Mouse (Mus musculus) liver, embryonic 11.5 days (tissue): ENCODE measurements around the gene Enc1. TPM values are rescaled to one million over a fixed set of nuclear protein-coding genes. Genes with fewer than 3 reads are reported as not detected.

Source experiments
- ATAC-seq: fragments of 200-750 bp; cut with Nextera tagmentation; replicated peaks from 2 replicates; pipeline ENCODE4 v1.8.0; 2017; ENCODE audit warnings: moderate number of reproducible peaks, mild to moderate bottlenecking, moderate TSS enrichment, moderate library complexity; ENCODE audit not compliant: low FRiP score
- DNase-seq: peaks from one replicate; pipeline ENCODE4 v3.0.0-alpha.2; 2017; ENCODE audit warnings: low spot score
- H3K27ac ChIP-seq: fragments of 300-500 bp; sonication (generic); 2 replicates; pipeline ENCODE4 v1.5.1; 2014; ENCODE audit warnings: mild to moderate bottlenecking, low read depth, low read length, control low read depth
- H3K27me3 ChIP-seq: fragments of 300-500 bp; sonication (generic); replicated peaks from 2 replicates; pipeline ENCODE4 v1.6.1; 2014; ENCODE audit warnings: low read length, mixed read lengths; ENCODE audit not compliant: control insufficient read depth, insufficient read depth
- H3K36me3 ChIP-seq: fragments of 300-500 bp; sonication (generic); 2 replicates; pipeline ENCODE4 v1.6.1; 2014; ENCODE audit warnings: mild to moderate bottlenecking, low read length, moderate library complexity, mixed read lengths; ENCODE audit not compliant: control insufficient read depth, insufficient read depth
- H3K4me1 ChIP-seq: fragments of 300-500 bp; sonication (generic); replicated peaks from 2 replicates; pipeline ENCODE4 v1.6.1; 2014; ENCODE audit warnings: low read length, mixed read lengths; ENCODE audit not compliant: control insufficient read depth, insufficient read depth
- H3K4me2 ChIP-seq: fragments of 300-500 bp; sonication (generic); 2 replicates; pipeline ENCODE4 v1.6.1; 2014; ENCODE audit warnings: mild to moderate bottlenecking, control low read depth, moderate library complexity
- H3K4me3 ChIP-seq: fragments of 300-500 bp; sonication (generic); 2 replicates; pipeline ENCODE4 v1.5.1; 2014; ENCODE audit warnings: low read depth, low read length, control low read depth
- H3K9ac ChIP-seq: fragments of 300-500 bp; sonication (generic); 2 replicates; pipeline ENCODE4 v1.6.1; 2014; ENCODE audit warnings: low read depth, low read length, control low read depth
- H3K9me3 ChIP-seq: fragments of 300-500 bp; sonication (generic); 2 replicates; pipeline ENCODE4 v1.6.1; 2016; ENCODE audit warnings: low read length, inconsistent platforms, mixed read lengths; ENCODE audit not compliant: control insufficient read depth
- WGBS: fragments of 180-500 bp; shearing (Covaris S2); extraction: QIAGEN DNeasy Blood & Tissue Kit; methylation state at CpG from one replicate; pipeline ENCODE4 v1.1.7; 2014; 5-methylcytosine and 5-hydroxymethylcytosine counted together
- polyA plus RNA-seq: library from polyadenylated mRNA; unstranded; fragments of >200 nt; fragmentation: Nextera tagmentation; extraction: Ambion mirVana; gene quantifications from 2 replicates; pipeline ENCODE4 v1.2.1, GENCODE M21; 2014

Gene Enc1
- polyA plus RNA-seq, 1 experiment from 2014 or later = 2.2 TPM

GRCm38 (mm10) chr13:97201896-97202295 is 39.0 kb upstream of the Enc1 start:
- H3K9ac ChIP-seq = no peak overlapping the region
- H3K4me1 ChIP-seq = peaks cover 7% of the 10 kb centered on the region; the same call in 1 of the 2 replicates
- no peaks in the 10 kb centered on the region for H3K9me3 ChIP-seq
- H3K4me2 ChIP-seq = no peak overlapping the region
- 80% methylated on average over 4 of the region's 4 CpGs for WGBS
- no peak for ATAC-seq
- H3K27ac ChIP-seq = no peak overlapping the region
- no peak overlapping the region for H3K4me3 ChIP-seq
- DNase-seq = no peak
- H3K27me3 ChIP-seq = no peaks in the 10 kb centered on the region
- H3K36me3 ChIP-seq = no peaks in the 10 kb centered on the region

- Histone ChIP-seq H3K4me2 (peak overlapping the region; percentile 74), H3K27ac (peak overlapping the region; percentile 55; the same call in 1 of the 2 replicates), H3K9ac (peak overlapping the region; percentile 57), H3K4me1 (peaks cover 4% of the 10 kb centered on the region; the same call in 1 of the 2 replicates), H3K9me3 (no peaks in the 10 kb centered on the region), H3K36me3 (no peaks in the 10 kb centered on the region), H3K4me3 (peak overlapping the region; percentile 45), H3K27me3 (no peaks in the 10 kb centered on the region)
- peak; percentile 90 for ATAC-seq
- WGBS = 11% methylated on average over 18 of the region's 18 CpGs
- DNase-seq = peak; percentile 67
Measured at GRCm38 (mm10) chr13:97205052-97205701, 35.7 kb upstream of the Enc1 start.

GRCm38 (mm10) chr13:97206046-97206445 is 34.9 kb upstream of the Enc1 start:
- DNase-seq (no peak), ATAC-seq (no peak)
- H3K27ac ChIP-seq = no peak overlapping the region
- no peak overlapping the region for H3K4me3 ChIP-seq
- H3K4me2 ChIP-seq = peak overlapping the region; percentile 74; the same call in 1 of the 2 replicates
- H3K9ac ChIP-seq = no peak overlapping the region
- H3K27me3 ChIP-seq = no peaks in the 10 kb centered on the region
- WGBS = 90% methylated on average over 2 of the region's 2 CpGs
- no peaks in the 10 kb centered on the region for H3K36me3 ChIP-seq
- H3K9me3 ChIP-seq = no peaks in the 10 kb centered on the region
- peaks cover 4% of the 10 kb centered on the region; the same call in 1 of the 2 replicates for H3K4me1 ChIP-seq

- Histone ChIP-seq H3K4me1 (peaks cover 4% of the 10 kb centered on the region; the same call in 1 of the 2 replicates), H3K4me3 (no peak overlapping the region), H3K9ac (no peak overlapping the region), H3K27me3 (no peaks in the 10 kb centered on the region), H3K27ac (no peak overlapping the region), H3K36me3 (no peaks in the 10 kb centered on the region), H3K9me3 (no peaks in the 10 kb centered on the region), H3K4me2 (no peak overlapping the region)
- ATAC-seq (no peak), DNase-seq (no peak)
- WGBS = 79% methylated on average over 7 of the region's 7 CpGs
Measured at GRCm38 (mm10) chr13:97207472-97208111, 33.3 kb upstream of the Enc1 start.

GRCm38 (mm10) chr13:97208112-97208478 is 32.8 kb upstream of the Enc1 start:
- Histone ChIP-seq H3K4me2 (no peak overlapping the region), H3K9ac (no peak overlapping the region), H3K36me3 (no peaks in the 10 kb centered on the region), H3K4me1 (peaks cover 4% of the 10 kb centered on the region; the same call in 1 of the 2 replicates), H3K4me3 (no peak overlapping the region), H3K27ac (no peak overlapping the region), H3K27me3 (no peaks in the 10 kb centered on the region), H3K9me3 (no peaks in the 10 kb centered on the region)
- ATAC-seq (no peak), DNase-seq (no peak)
- 41% methylated on average over 7 of the region's 7 CpGs for WGBS

GRCm38 (mm10) chr13:97208500-97209010 is 32.4 kb upstream of the Enc1 start:
- H3K27ac ChIP-seq = no peak overlapping the region

GRCm38 (mm10) chr13:97214583-97215268 is 26.2 kb upstream of the Enc1 start:
- H3K4me2 ChIP-seq = no peak overlapping the region
- H3K4me1 ChIP-seq = no peaks in the 10 kb centered on the region
- WGBS = 72% methylated on average over 3 of the region's 3 CpGs
- no peak for ATAC-seq
- H3K9ac ChIP-seq = no peak overlapping the region
- H3K27ac ChIP-seq = no peak overlapping the region
- no peaks in the 10 kb centered on the region for H3K9me3 ChIP-seq
- no peaks in the 10 kb centered on the region for H3K27me3 ChIP-seq
- DNase-seq = no peak
- H3K4me3 ChIP-seq = no peak overlapping the region
- no peaks in the 10 kb centered on the region for H3K36me3 ChIP-seq

More at GRCm38 (mm10) chr13:97208500-97209010, 32.4 kb upstream of the Enc1 start:
- Histone ChIP-seq H3K27me3 (no peaks in the 10 kb centered on the region), H3K9me3 (no peaks in the 10 kb centered on the region), H3K9ac (no peak overlapping the region), H3K36me3 (no peaks in the 10 kb centered on the region), H3K4me2 (no peak overlapping the region), H3K4me3 (no peak overlapping the region), H3K4me1 (peaks cover 4% of the 10 kb centered on the region; the same call in 1 of the 2 replicates)
- WGBS = 62% methylated on average over 3 of the region's 3 CpGs
- no peak for DNase-seq
- no peak for ATAC-seq

GRCm38 (mm10) chr13:97215563-97215962 is 25.3 kb upstream of the Enc1 start:
- no peak overlapping the region for H3K4me2 ChIP-seq
- ATAC-seq = no peak
- no peak overlapping the region for H3K9ac ChIP-seq
- H3K4me3 ChIP-seq = no peak overlapping the region
- no peaks in the 10 kb centered on the region for H3K9me3 ChIP-seq
- H3K36me3 ChIP-seq = no peaks in the 10 kb centered on the region
- H3K4me1 ChIP-seq = no peaks in the 10 kb centered on the region
- no peaks in the 10 kb centered on the region for H3K27me3 ChIP-seq
- no peak overlapping the region for H3K27ac ChIP-seq
- 70% methylated on average over 4 of the region's 4 CpGs for WGBS
- DNase-seq = no peak
